Mouse (Mus musculus) hindlimb bud, embryonic 11.5 days (tissue): ENCODE data around the gene Rai14.

Experiments used
- DNase-seq: peaks from one replicate; pipeline ENCODE4 v3.0.0-alpha.2; 2012; ENCODE audit warnings: low read depth, low spot score; ENCODE audit errors: extremely low spot score

Rai14 gene

GRCm38 (mm10) chr15:10721259-10721781 lies 6.9 kb upstream of the Rai14 start:
- DNase-seq: no peak

- DNase-seq: no peak
Observed at GRCm38 (mm10) chr15:10720671-10721070, 6.2 kb upstream of the Rai14 start.

GRCm38 (mm10) chr15:10720188-10720587 lies 5.8 kb upstream of the Rai14 start:
- no peak for DNase-seq

GRCm38 (mm10) chr15:10719511-10719910 lies 5.1 kb upstream of the Rai14 start:
- no peak for DNase-seq

- no peak for DNase-seq
Observed at GRCm38 (mm10) chr15:10718763-10719162, 4.3 kb upstream of the Rai14 start.

GRCm38 (mm10) chr15:10717284-10717683 lies 2.9 kb upstream of the Rai14 start:
- DNase-seq: no peak

DNA sequence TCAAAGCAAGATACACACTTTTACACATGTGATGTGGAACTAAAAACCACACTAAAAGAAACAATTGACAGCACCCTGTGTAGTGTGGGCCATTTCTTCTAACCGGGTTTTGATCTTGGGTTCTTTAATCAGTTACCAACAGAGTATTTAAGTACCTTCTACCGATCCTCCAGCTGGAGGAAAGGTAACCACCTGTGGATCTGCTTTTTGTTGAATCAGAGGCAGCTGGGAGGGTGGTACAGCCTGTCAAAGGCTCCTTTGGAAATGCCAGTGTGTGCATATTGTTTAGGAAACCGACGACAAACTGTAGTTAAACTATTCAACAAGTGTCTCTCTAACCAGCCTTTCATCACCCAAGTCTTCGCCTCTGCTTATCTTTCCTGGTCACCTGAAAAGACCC lies 1.5 kb upstream of the Rai14 start:
- DNase-seq: no peak

GRCm38 (mm10) chr15:10715139-10715505 lies 698 bp upstream of the Rai14 start:
- DNase-seq: peak; percentile 47

DNA sequence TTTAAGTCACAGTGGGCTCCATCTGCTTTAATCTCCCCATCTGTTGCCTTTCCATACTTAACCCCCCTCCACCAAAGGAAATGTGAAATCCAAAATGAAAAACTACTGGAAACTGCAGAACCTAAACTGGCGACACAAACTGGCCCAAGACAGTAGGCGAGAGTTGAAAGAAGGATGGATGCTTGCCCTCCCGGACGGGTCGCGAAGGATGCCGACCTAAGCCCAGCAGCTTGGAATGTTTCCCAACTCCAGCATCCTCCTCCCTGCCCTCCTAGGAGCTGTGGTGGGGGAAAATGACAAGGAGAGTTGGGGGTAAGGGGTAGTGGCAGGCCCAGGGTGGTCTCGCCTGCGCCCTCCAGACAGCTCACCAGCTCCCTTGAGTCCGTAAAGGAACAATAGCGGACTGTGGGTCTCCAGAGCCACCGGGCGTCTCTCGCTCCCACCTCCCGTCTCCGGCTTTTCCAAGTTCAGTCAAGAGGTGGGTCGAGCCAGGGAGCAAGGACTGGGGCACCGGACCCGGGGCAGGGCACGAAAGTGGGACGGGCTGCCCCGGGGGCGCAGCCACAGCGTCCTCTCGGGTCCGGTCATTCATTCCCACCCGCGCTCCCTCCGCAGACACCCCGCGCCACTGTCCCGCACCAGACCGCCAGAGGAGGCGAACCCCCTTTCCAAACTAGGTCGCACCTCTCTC lies 653 bp downstream of the Rai14 start:
- no peak for DNase-seq

DNA sequence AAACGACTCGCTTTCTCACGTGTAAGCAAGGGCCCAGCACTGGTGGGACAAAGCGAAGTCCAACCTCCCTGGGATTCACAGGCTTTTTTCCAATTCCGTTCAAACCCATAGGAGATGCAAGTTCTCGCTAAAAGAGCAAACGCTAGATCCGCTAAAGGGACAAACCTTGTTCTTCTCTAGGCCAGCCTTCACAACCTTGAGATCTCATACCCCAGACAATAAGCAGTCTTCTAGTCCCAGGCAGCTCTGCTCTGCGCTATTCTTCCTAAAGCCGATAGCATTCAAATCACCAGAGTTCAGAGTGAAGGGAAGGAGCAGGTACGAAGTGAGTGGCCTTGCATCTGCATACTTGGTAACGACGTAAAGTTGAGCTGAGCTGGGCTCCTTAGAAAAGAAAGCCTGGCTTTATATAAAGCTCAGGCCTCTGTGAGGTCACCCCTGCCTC lies 1.2 kb downstream of the Rai14 start:
- DNase-seq: no peak

- DNase-seq: no peak
Observed at GRCm38 (mm10) chr15:10712288-10712687, 2.1 kb downstream of the Rai14 start.

DNA sequence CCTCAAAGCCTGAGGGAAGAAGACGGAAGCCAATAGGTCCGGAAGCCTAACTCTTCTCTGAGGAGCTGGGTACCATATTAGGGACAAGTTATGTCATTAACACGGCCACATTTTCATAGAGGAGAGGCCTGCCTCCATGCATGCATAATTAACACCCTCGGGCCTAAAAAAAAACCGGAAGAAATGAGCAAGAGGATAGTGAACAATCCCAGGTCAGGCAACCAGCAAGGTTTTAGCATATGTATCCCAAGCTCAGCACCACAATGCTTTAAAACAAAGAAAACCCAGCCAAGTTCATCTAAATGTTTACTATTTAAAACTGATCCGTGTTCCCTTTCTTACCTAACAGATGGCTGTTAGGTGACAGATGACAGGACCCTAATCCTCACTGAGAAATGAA lies 3.2 kb downstream of the Rai14 start:
- DNase-seq: no peak

GRCm38 (mm10) chr15:10708591-10709272 lies 5.7 kb downstream of the Rai14 start:
- no peak for DNase-seq

GRCm38 (mm10) chr15:10707109-10707508 lies 7.3 kb downstream of the Rai14 start:
- DNase-seq: no peak

DNA sequence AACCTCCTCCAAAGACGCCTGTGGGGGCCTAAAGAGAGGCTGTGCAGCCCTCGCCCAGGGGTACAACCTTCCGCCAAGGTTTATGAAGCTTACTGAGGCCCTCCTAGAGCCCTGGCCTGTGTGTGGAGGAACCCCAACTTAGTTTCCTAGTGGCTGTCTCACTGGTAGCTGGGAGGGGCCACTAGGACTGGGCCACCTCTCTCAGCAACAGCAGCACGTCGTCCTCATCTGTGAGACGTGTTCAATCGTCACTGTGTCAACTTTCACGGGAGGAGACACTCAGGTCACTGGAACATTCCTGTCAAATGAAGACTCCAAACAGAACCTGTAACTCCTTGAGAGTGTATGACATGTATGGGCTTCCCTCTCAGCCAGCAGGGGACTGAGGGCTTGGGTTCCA lies 8.0 kb downstream of the Rai14 start:
- no peak for DNase-seq

GRCm38 (mm10) chr15:10705752-10706151 lies 8.7 kb downstream of the Rai14 start:
- DNase-seq: no peak

- DNase-seq: no peak
Observed at GRCm38 (mm10) chr15:10704328-10704727, 10.1 kb downstream of the Rai14 start.

DNA sequence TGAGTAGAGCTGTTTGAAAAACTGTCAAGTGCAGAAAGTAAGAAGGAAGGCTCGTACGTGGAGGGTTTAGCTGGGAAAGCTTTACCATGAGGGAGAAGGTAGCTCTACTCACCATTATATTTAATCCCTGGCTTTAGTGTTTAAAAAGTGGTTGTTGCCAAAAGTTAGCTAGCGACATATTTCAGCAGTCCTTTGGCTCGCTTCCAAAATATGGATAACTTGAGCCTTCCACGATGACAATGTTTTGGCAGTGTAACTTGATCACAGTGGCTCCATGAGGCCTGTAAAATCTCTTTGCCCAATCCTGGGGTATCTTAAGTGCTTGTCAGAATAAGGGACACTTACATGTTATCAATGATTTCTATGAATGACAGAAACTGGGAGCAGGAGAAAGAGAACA lies 12.9 kb downstream of the Rai14 start:
- DNase-seq: no peak

DNA sequence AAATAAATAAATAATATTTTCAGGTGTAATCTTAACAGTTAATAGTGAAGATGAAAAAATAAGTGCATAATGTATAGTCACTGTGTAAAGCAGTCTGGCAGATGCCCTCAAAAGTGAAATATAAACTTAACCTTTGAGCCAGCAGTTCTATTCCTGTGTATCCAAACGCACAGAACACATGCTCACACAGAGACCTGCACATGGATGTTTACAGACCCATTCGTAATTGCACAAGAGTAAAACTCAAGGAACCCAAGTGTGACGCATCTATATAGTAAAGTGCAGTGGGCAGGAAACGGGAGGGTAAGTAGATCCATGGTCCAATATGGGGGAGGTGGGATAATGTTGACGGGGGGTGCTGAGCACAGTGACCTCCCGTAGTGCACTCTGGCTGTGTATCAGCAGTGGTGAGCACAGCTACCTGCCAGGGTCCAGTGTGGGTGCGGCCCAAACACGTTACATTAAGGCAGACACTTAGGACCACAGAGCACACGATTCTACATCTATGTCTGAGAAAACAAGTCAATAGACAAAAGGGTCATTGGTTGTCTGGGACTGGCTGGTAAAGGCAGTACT lies 13.4 kb downstream of the Rai14 start:
- DNase-seq: no peak

- DNase-seq: no peak
Observed at GRCm38 (mm10) chr15:10696478-10697234, 17.8 kb downstream of the Rai14 start.

DNA sequence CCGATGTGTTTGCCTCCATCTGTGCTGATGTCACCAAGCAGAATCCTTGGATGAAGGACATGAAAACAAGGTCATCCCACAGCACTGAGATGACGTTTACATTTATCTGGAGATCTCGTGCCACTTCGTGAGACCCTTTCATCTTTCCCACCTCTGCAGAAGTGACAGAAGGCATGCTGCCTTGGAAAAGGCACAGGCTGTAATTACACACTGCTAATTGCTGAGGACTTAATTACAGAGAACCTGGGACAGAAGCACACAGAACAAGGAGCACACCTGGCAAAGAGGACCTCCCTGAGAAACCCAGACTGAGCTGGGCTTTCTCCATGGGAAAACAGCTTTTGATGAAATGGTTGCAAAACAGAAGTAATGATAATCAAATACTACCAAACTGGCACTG lies 21.8 kb downstream of the Rai14 start:
- no peak for DNase-seq
